Mouse (Mus musculus) c-Kit-positive CD71-negative TER-119-negative erythroid progenitor cells, embryonic 14.5 days (primary cell): ENCODE data around the gene Srrd.

Experiments used
- DNase-seq: peaks from one replicate; pipeline ENCODE4 v3.0.0-alpha.2; 2013; ENCODE audit warnings: low read depth

The Srrd gene

GRCm38 (mm10) chr5:112317328-112317727 lies 25.5 kb downstream of the Srrd start:
- no peak for DNase-seq

DNA sequence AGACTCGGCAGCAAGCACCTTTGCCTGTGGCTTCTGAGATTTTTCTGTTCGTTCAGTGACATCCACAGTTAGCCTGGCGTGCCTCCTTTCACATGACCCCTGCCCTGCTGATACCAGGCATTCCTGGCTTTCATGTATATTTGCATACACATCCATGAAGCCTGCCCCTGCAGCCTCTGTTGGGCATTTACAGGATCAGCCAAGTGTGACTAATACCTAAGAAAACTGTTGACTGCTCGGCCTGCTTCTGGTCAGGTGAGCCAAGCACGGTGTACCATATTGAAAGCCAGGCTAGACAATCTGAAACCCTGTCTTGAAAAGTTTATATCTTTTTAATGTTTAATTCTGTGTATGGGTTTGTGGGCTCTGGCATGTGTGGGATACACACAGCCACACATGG lies 26.4 kb downstream of the Srrd start:
- no peak for DNase-seq

DNA sequence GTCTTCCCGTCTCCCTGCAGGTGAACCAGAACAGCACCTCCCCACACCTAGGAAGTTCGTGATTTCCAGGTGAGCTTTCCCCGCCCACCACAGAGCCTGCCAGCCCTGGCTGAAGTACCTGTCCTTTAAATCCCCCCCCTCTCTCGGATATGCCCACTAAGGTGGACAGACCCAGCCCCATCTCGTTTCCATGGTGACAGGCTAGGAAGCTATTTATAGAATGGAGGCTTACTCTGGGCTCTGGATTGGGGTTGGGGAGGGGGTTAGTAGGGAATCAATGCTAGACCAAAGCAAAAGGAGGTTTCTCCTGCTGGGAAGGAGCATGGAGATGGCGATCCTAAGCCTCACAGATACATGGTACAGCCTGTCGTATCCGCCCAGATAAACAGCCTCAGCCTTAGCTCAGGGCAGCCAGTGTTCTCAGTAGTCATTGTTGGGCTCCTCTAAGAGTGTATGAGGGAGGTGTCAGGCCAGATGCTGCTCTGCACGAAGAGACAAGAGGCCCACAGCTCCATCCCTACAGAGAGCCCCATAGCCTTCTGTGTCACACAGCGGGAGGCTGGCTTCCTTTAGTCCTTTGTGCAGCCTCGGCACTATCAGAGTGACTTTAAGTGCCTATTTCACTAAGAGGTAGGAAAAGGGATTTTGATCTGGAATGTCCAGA lies 29.5 kb downstream of the Srrd start:
- DNase-seq = no peak

DNA sequence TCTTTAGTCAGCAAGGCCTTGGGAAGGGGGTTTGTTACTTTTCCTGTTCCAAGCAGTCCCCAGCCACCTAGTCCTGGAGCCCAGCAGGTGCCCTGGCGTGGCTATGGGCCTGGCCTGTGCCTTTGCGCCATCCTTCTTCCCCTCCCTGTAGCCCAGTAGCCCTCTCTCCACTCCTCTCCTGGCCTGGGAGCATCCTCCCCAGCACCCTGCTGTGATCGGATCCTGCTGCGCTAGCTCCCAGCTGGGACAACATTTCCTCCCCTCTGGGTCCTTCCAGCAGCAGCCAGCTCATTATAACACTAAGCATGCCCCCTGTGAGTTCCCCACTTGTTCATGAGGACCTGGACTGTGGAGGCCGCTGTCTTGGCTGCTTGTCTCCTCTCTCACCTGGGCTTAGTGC lies 37.0 kb downstream of the Srrd start:
- no peak for DNase-seq

GRCm38 (mm10) chr5:112302310-112302709 lies 40.5 kb downstream of the Srrd start:
- DNase-seq = no peak

DNA sequence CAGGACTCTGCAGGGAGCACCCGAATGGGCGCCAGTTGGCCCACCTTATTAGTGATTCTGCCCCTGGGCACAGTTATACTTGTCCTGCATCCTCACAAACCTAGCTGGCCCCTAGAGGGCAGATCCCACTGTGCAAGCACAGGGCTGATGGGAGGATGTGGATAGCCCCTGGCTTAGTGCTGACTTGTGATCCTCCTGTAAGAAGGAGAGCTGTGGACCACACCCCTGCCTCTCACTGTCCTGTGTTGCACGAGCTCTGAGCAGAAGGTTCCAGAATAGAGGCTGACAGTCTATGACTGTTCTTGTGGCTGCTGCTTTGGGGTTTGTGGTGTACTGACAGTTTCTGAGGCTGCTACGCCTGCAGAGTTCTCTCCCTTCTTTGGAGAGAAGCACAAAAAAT lies 41.1 kb downstream of the Srrd start:
- no peak for DNase-seq

DNA sequence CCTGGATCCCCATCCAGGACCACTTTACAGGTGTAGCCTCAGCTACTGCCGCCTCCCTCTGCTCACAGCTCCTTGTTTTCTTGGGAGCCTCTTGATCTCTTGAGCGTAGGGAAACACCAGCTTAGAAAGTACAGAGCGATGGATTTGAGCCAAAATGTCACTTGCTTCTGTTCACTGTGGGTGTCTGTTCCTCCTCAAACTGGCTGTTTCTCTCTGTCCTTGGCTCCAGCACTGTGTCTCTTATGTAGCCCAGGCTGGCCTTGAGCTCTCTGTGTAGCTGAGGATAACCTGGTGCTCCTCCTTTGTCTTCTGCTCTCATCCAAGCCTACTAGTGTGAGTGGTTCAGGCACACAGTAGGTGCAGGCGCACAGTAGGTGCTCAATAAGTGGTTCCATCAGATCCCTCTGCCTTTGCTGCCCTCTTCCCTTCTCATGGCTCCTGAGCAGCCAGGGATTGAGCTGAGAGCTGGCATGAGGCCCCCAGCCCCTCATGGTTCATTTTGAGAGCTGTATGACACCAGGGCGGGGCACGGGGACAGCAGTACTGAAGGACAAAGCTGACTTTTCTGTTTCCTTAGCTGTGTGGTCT lies 42.0 kb downstream of the Srrd start:
- DNase-seq = no peak

GRCm38 (mm10) chr5:112300112-112300511 lies 42.7 kb downstream of the Srrd start:
- no peak for DNase-seq

GRCm38 (mm10) chr5:112299399-112299798 lies 43.4 kb downstream of the Srrd start:
- DNase-seq = no peak

DNA sequence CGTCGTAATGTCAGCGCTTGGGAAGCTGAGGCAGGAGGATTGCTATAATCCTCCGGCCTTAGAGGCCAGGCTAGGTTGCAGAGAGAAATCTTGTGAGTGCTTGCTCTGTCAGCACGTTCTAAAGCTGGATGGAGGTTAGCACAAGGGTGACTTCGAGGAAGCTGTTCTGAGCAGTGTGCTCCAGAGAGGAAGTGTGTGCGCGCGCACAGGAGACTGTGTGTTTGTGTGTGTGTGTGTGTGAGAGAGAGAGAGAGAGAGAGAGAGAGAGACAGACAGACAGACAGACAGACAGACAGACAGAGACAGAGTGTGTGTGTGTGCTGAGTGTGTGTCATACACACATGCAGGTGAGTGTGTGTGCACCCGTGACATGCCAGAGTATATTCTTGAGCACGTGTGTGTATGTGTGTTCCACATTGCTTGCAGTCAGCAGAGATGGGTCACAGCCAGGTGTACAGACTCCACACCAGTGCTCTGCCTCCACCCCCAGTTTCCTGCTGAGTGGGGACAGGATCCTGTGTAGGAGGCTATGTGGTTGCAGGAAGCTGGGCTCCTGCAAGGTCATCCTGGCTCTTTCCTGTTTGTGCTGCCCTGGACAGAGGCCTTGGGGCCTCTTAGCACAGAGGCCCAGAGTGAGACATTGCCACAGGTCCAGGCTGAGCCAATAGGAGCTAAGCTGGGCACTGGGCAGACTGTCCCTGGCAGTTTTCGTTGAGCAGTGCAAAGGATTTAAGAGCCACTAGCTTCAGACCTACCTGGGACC lies 44.4 kb downstream of the Srrd start:
- DNase-seq = no peak

DNA sequence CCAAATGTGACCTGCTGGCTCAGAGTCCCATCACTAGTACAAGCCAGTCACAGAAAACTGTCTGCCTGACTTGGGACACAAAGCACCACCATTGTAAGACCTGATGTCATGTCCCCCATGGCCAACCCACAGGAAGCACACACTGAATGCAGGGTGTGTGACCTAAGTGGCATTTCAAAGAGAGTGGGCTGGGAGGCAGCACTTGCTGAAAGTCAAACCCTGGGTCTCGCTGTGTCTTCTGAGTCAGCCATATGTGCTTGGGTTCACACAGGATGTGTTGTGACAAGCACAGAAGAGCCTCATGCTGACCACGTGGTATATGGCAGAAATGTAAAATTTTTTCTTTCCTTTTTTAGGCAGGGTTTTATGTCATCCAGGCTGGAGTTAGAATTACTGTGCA lies 45.6 kb downstream of the Srrd start:
- DNase-seq = no peak

DNA sequence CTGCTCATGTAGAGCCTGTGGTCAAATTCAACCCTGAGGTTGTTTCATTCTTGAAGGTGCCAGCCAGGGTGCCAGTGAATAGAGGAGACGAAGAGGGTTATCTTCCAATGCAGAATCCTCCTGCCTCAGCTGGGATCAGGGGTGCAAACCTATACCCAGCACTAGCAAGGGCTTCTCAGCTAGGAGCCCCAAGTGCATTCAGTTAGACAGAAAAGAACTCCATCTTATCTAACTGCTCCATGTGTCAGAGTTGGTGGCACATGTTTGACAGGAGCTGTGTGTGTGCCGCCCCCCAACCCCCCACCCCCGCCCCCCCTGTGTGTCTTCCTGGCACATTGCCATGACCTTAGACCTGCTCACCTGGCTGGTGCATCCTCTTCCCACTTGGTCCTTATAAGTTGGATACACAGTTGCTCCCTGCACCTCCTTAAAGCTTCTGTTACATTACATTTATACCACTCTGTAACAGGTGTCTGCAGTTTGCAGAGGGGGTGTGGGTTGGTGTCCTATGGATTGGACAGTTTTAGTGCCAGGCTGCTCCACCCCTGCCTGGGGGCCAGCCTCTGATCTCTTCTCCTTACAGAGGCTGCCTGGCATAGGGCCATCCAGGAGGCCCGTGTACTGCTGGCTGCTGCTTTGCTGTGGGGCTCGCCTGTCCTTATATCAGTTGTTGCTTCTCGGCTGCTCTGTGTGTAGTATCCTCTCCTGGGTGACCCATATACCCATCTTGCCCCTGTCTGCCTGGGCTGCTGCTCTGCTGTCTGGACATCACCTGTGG lies 46.2 kb downstream of the Srrd start:
- no peak for DNase-seq

DNA sequence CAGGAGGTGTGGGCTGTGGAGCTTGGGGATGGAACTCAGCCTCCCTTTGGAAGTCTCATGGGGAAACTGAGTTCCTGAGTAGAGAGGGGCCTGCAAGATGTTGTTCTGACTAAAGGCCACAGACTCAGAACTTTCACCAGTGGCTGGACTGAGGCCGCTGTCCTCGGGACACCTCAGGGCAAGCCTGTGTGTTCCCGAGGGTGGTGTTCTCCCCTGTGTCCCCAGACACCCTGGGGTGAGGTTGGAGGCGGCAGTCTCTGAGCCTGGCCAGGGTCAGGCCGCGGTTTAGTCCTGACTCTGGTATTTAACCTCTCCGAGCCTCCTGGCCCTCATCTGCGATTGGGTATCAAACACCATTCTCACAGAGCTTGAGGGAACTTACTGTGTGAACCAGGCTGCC lies 47.3 kb downstream of the Srrd start:
- DNase-seq = no peak

DNA sequence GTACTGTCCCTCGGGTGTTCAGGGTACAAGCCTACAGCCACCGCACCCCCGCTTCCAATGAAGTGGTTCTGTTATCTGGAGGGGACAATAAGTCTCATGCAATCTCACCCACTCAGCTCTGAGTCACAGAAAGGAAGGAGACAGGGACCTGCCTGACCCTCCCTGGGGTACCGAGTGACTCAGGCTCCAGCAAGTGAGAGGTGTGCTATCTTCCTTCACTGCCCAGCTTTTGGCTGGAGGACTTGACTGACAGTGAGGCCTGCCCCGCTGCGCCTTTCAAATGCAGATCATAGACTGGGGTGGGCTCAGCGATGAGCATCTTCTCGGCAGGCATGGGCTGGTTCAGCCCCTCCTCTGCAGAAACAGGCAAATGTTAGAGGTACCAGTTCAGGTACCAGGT lies 47.7 kb downstream of the Srrd start:
- no peak for DNase-seq

DNA sequence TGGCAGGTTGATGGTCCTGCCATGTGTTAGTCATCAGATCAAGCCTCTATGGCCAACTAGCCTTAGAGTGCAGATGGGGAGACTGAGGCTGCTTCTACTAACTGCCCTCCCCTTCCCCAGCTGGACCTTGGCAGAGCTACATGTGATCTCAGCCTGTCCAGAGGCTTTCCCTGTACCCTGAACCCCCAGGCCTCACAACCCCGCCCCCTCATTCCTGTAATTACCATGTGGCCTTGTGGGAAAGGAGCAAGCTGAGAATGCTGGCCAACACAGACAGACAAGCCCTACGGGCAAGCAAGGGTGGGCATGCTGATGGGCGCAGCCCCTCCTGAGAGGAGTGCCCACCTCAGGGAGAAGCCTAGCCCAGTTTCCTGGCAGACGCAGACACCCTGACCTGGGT lies 48.1 kb downstream of the Srrd start:
- DNase-seq = no peak

- no peak for DNase-seq
These were observed 49.0 kb downstream of the Srrd start for GRCm38 (mm10) chr5:112293800-112294199.

DNA sequence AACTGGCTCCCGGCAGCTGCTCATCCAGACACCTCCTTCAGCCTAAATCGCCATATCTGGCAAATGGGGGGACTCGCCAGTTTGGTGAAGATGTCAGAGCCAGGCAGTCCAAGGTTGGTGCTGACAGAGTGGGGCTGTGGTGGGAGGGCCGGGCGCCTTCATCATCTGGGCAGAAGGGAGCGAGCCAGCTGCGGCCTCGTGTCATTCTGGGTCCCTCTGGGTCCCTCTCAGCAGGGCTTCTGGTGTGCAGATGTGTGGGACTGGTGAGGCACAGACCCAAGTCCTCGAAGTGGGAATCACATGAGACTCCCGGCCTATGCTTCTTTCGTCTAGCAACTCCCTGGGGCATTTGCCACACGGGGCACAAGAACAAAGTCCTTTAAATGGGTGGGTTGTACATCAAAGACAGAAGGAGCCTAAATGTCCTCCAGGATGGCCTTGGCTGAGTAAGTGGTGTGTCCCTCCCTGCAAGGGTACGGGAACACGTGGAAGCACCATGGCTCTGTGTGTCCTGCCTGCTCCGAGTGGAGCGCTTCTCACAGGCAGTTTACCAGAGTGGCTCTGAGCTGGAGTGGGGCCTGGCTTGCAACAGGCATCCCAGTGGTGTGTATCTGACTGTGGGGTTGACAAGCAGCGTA lies 50.4 kb downstream of the Srrd start:
- no peak for DNase-seq

DNA sequence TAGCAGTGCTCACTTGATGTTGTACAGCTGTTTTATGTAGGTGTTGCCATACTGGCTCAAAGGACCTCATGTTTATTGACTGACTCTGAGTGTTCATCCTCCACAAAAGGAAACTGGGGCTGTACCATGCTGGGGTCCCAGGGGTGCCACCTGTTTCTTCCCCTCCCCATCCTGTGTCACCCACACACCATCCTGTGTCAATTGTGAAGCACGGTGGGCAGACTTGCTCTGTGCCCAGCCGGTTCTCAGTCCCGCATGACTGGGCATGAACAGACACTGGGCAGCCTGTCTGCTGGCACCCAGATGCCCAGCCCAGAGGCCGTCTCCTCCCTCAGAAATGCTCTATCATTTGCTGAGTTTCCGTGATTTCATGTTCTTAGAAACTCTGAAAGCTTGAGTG lies 51.0 kb downstream of the Srrd start:
- DNase-seq = no peak

DNA sequence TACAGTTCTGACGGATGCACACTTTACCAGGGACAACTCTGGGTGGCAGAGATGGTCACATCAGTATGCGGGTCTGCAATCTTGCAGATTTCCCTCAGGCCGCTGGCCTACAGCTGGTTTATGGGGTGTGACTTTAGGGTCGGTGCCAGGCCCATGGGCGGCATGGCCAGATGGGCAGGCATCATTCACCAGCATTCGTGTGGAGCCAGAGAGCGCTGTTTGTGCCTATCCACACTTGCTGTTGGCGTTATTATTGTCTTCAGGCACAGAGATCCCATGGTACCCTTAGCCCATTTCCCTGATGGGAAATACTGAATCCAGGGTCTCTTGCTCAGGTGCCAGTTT lies 52.3 kb downstream of the Srrd start:
- DNase-seq = no peak

DNA sequence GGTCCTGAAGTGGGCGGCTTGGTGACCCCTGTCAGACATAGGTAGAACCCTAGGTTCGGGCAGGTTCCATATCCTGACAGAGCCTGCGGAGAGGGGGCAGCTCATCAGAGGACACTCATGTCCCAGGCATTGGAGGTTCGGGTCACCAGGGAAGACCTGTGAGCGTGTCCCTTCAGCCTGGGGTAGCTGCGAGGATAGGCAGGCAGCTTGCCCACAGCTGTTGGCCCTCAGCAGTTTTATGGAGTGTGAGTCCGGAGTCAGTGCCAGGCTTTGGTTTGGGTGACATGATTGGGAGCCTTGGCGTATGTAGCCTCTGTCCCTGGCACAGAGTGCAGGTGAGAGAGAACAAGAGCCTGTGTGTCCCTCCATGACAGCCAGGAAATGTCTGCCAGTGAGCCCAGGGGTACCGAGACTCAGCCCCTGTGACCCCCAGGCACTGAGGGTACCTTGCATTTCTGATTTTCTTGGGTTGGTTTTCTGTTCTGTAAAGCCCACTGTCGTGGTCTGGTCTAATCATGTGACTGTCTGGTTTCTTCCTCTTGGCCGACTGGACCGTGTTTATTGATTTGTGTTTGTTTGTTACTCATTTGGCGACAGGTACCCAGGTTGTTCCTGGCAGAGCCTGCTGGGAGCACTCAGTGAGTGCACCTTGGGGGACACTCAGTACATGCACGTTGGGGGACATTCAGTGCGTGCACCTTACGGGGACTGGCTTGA lies 52.9 kb downstream of the Srrd start:
- no peak for DNase-seq

GRCm38 (mm10) chr5:112289236-112289635 lies 53.6 kb downstream of the Srrd start:
- no peak for DNase-seq
